Mouse (Mus musculus): ENCODE measurements around the gene Pak7. TPM values are rescaled to one million over a fixed set of nuclear protein-coding genes. Genes with fewer than 3 reads are reported as not detected.
A peak's percentile ranks its signal among the peaks of the same experiment; 100 is the strongest.

Gene Pak7
- polyA plus RNA-seq, 1 experiment from 2014 or later: 10.8 TPM

DNA sequence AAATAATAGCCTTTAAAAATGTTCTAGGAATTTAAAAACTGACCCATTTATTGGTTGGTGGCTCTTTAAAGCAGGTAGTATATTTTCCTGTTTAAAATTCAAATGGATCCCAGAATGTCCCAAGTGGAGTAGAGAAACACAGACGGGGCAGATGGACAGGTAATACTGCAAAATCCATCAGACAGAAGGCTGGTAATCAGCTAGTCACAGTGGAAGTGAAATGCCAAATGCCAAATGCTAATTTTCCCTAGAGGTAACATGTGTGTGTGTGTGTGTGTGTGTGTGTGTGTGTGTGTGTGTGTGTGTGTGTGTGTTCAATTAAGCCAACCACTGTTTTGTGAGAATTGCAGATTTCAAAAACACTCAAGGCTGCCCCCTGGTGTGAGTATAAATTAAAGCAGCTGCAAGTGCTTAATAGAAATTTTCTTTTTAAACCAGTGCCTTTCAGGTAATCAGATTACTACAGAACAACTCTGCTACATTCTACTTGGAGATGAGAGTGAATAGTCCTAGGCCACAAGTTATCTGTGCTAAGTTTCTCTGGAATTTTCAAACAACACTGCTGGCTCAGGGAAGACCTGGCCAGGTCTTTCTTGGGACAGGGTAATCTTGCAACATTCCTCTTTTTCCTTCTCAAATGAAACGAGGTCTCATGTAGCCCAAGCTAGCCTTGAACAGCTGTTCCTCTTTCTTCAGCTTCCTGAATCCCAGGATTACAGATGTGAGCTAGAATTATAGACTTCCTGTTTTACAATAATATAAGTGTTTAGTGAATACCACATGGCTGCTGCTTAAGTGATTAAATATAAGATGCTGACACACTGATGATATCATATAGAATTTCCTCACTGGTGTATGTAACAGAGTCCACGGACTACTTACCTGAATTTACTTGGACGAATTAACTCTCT is 248.4 kb downstream of the Pak7 start:
- Histone ChIP-seq H3K27me3 (ENCODE audit: insufficient read depth, poor library complexity, severe bottlenecking) (no peaks in the 10 kb centered on the region), H3K36me3 (no peaks in the 10 kb centered on the region), H3K4me3 (no peak overlapping the region), H3K4me1 (replicated peaks) (no peaks in the 10 kb centered on the region), H3K27ac (no peak overlapping the region), H3K9me3 (no peaks in the 10 kb centered on the region)
- DNase-seq (ENCODE audit: low spot score): peak; percentile 31
- 61% methylated on average over 4 of the region's 4 CpGs for WGBS

DNA sequence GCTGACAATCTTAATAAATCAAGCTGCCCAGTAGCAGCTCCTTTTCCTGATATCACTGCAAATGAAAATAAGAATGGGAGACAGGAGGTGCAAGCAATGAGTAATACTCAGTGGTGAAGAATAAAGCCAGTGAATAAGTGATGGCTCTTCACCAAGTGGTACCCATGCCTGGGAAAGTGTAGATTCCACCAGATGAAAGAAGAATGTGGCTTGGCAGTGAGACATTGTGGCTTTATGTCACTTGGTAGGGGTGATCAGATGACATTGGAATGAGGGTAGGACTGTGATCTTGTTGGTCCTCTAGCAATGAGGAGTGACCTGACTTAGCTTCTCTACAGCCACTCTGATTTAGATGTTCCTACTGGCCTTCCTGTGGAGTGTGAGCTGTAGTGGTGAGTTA is 249.3 kb downstream of the Pak7 start:
- DNase-seq (ENCODE audit: low spot score): no peak
- Histone ChIP-seq H3K27ac (no peak overlapping the region), H3K36me3 (no peaks in the 10 kb centered on the region), H3K27me3 (ENCODE audit: insufficient read depth, poor library complexity, severe bottlenecking) (no peaks in the 10 kb centered on the region), H3K4me1 (replicated peaks) (no peaks in the 10 kb centered on the region), H3K4me3 (no peak overlapping the region), H3K9me3 (no peaks in the 10 kb centered on the region)

DNA sequence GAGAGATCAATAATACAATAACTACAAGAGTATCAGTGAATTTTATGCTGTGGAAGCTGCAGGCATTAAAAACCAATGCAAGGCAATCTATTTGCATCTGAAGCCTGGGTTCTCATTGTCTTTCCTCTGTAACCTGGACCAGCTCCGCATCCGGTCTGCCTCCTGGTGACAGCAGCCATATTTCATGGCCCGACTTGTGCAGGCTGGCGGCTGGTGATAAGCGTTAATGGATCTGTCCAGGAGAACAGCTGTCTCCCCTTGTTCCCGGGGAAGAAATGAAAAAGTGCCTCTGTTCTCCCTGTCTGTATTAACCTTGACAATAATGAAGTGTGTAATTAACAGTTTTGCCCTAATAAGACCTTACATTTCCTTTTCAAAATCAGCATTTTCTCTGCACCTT is 265.9 kb downstream of the Pak7 start:
- DNase-seq (ENCODE audit: low spot score): peak; percentile 20
- Histone ChIP-seq H3K4me1 (replicated peaks) (peaks cover 8% of the 10 kb centered on the region), H3K27ac (no peak overlapping the region), H3K9me3 (no peaks in the 10 kb centered on the region), H3K36me3 (no peaks in the 10 kb centered on the region), H3K4me3 (no peak overlapping the region), H3K27me3 (ENCODE audit: insufficient read depth, poor library complexity, severe bottlenecking) (no peaks in the 10 kb centered on the region)
- 45% methylated on average over 6 of the region's 6 CpGs for WGBS

DNA sequence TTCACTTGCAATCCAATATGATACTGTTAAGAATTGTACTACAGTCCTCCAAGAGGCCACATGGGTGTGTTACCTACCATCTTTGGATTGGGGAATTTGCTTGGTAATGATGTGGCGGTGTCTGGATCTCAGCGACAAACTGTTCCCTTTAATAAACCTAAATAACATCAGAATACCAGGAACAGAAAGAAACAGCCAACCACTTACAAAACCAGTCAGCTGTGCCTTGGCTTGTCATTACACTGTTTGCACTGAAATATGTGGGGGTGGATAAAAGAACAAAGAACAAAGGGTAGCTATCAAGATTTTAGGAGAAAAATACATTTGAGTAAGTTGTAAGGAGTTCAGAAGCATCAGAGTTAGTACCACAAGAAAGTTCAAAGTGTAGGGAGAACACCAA is 269.8 kb downstream of the Pak7 start:
- H3K4me3 ChIP-seq: no peak overlapping the region
- no peaks in the 10 kb centered on the region for H3K9me3 ChIP-seq
- DNase-seq (ENCODE audit: low spot score): no peak
- no peaks in the 10 kb centered on the region for H3K4me1 ChIP-seq (replicated peaks)
- H3K36me3 ChIP-seq: no peaks in the 10 kb centered on the region
- H3K27ac ChIP-seq: no peak overlapping the region
- WGBS: 94% methylated on average over 2 of the region's 2 CpGs
- no peaks in the 10 kb centered on the region for H3K27me3 ChIP-seq (ENCODE audit: insufficient read depth, poor library complexity, severe bottlenecking)

DNA sequence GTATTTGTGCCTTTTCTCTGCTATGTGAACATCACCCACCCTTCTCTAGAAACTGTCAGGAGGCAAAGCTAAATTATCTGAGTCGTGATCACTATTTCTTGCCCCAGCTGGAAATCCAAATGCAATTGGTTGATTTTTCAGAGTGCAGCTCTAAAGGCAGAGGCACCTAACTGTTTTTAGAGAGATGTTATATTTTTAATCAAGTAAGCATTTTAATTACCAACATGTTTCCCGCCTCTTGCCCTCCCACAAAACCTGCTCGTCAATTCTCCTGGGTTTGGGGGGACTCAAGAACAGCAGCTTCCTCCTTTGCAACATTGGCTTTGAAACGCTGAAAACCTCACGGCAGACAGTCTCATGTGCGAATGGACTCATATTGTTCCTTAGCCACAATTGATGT is 274.4 kb downstream of the Pak7 start:
- WGBS: 79% methylated on average over 6 of the region's 6 CpGs
- no peak overlapping the region for H3K4me3 ChIP-seq
- H3K27me3 ChIP-seq (ENCODE audit: insufficient read depth, poor library complexity, severe bottlenecking): no peaks in the 10 kb centered on the region
- H3K9me3 ChIP-seq: no peaks in the 10 kb centered on the region
- H3K27ac ChIP-seq: no peak overlapping the region
- DNase-seq (ENCODE audit: low spot score): no peak
- H3K36me3 ChIP-seq: no peaks in the 10 kb centered on the region
- peaks cover 17% of the 10 kb centered on the region for H3K4me1 ChIP-seq (replicated peaks)

DNA sequence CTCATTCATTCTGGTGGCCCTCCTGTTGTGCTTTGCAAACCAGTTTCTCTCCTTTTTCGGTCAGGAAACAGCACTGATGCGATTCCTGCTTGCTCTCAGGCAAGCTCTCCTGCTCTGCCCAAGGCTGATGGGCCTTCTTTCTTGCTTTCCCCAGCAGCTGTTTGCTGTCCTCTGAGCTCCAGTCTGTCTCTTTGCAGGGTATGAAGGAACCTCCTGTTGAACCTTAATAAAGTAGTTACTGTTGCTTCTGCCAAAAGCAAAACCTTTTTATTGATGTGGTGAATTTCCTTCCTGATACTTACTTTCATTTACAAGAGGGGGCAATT is 278.8 kb downstream of the Pak7 start:
- Histone ChIP-seq H3K4me3 (no peak overlapping the region), H3K27me3 (ENCODE audit: insufficient read depth, poor library complexity, severe bottlenecking) (no peaks in the 10 kb centered on the region), H3K9me3 (no peaks in the 10 kb centered on the region), H3K36me3 (no peaks in the 10 kb centered on the region), H3K4me1 (replicated peaks) (peaks cover 32% of the 10 kb centered on the region), H3K27ac (peak overlapping the region; percentile 78)
- WGBS: 0% methylated on average over 2 of the region's 2 CpGs
- DNase-seq (ENCODE audit: low spot score): no peak

DNA sequence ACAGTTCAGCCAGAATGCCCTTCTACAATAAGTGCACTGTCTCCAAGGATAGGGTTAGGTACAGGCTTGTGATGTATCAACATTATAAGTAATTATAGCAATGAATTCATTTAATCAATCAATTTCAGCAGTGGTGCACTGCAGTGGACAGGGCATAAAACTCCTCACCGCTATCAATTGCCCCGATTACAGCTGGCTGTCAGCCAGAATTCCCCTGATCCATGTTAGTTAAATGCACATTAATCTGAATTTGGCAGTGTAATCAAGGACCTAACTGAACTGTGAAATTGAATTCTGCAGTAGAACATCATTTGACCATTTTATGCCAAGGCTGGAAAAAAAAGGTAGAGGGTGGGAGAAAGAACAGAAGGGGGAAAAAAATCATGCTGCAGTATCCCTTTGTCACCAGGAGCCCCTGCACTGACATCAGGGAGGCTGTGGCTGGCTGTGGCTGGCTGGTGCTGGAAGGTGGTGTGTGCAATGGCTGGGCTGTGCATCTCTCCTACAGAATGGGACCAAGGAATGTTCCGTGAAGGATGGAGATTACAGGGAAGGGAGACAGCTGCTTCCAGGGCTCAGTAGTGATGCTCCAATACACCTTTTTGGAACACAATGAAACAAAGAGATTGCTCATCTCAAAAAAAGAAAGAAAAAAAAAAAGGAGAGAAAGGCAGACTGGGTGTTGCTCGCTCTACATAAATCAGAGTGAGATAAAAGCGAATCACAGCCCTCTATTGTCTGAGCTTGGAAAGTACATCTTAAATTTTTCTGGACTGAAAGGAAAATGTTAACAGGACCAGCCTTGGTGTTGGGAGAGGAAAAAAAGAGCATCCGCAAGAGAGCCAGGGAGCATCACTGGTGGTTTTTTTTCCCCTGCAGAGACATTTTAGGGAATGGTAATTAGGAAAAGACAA is 279.4 kb downstream of the Pak7 start:
- H3K9me3 ChIP-seq: no peaks in the 10 kb centered on the region

DNA sequence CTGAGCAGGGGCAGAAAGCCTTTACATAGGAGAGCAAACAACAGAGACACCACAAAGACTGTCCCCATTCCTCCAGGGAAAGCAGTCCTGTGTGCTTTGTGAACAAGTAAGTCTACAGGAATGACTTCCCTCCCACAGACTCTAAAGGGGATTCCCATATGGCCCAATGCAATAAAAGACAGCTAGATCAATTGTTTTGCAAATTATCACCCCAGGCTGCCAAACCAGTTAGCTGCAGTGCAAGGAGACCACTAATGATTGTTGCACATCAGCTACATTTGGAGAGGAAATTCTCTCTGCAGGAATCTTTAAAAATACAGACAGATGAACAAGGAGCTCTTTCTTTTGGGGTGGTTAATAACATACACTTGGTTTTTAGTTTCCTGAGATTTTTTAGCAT is 280.2 kb downstream of the Pak7 start:
- no peaks in the 10 kb centered on the region for H3K27me3 ChIP-seq (ENCODE audit: insufficient read depth, poor library complexity, severe bottlenecking)
- H3K27ac ChIP-seq: peak overlapping the region; percentile 68
- H3K36me3 ChIP-seq: no peaks in the 10 kb centered on the region
- no peaks in the 10 kb centered on the region for H3K9me3 ChIP-seq
- H3K4me1 ChIP-seq (replicated peaks): peaks cover 32% of the 10 kb centered on the region
- DNase-seq (ENCODE audit: low spot score): peak; percentile 13
- H3K4me3 ChIP-seq: no peak overlapping the region

More for the DNA sequence above, 279.4 kb downstream of the Pak7 start:
- no peak overlapping the region for H3K4me3 ChIP-seq
- H3K36me3 ChIP-seq: no peaks in the 10 kb centered on the region
- H3K27ac ChIP-seq: peak overlapping the region; percentile 78
- 16% methylated on average over 6 of the region's 6 CpGs for WGBS
- H3K27me3 ChIP-seq (ENCODE audit: insufficient read depth, poor library complexity, severe bottlenecking): no peaks in the 10 kb centered on the region
- H3K4me1 ChIP-seq (replicated peaks): peaks cover 32% of the 10 kb centered on the region
- peak; percentile 39 for DNase-seq (ENCODE audit: low spot score)

DNA sequence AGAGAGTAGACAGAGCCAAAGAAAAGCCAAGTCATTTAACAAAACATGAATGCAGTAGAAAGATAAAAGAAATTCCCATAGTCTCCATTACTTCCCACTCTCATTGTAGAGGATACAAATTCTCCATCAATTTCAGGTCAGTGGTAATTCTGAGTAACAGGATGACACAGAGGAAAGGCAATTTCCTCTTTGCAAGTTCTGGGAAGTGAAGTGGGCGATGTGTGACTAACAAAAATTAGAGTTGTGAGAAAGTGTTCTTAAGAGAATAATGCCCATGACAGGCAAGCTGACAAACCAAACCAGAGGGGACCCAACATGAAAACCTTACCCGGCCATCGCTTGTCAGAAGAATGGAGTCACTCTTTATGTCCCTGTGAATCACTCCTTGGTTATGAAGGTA is 290.6 kb downstream of the Pak7 start:
- no peaks in the 10 kb centered on the region for H3K4me1 ChIP-seq (replicated peaks)
- DNase-seq (ENCODE audit: low spot score): no peak
- H3K27ac ChIP-seq: no peak overlapping the region
- no peaks in the 10 kb centered on the region for H3K27me3 ChIP-seq (ENCODE audit: insufficient read depth, poor library complexity, severe bottlenecking)
- H3K4me3 ChIP-seq: no peak overlapping the region
- no peaks in the 10 kb centered on the region for H3K9me3 ChIP-seq
- WGBS: 89% methylated on average over 3 of the region's 3 CpGs
- H3K36me3 ChIP-seq: no peaks in the 10 kb centered on the region

DNA sequence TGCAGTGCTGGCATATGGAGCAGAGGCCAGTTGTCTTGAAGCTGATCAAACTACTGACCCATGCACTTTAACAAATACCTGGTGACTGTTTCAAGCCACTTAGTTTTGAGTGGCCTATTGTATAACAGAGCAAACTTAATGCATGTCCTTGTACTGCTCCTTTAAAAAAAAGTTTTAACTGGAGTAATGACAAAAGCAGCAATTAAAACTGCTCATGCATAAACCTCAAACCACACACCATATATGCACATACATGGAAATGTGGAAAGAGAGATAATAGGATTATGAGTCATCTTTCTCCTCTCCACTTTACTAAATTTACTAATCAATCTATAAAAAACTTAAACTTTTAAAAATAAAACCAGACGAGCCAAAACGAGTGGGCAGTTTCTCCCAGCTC is 291.8 kb downstream of the Pak7 start:
- H3K27ac ChIP-seq: no peak overlapping the region
- no peak for DNase-seq (ENCODE audit: low spot score)
- H3K4me1 ChIP-seq (replicated peaks): no peaks in the 10 kb centered on the region
- H3K27me3 ChIP-seq (ENCODE audit: insufficient read depth, poor library complexity, severe bottlenecking): no peaks in the 10 kb centered on the region
- H3K36me3 ChIP-seq: no peaks in the 10 kb centered on the region
- no peaks in the 10 kb centered on the region for H3K9me3 ChIP-seq
- 83% methylated on average over 2 of the region's 2 CpGs for WGBS
- no peak overlapping the region for H3K4me3 ChIP-seq

DNA sequence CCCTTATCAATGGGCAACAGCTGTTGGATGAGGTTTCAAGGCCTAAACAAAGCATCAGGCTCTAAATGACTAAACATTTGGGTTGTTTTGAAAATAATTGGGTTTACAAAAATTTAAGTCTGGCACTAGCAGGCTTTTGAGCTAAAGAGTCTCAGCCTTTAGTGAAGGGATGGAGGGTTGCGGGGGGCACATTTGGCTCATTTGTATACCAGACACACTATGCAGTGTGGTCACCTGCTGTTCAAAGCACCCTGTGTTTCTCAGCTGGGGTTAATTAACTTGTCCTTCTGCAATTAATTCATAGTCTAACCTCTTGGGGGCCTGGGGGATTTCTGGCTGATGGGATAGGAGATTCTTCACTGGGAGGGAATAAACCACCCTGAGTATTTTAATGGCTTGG is 323.4 kb downstream of the Pak7 start:
- WGBS: 83% methylated on average over 1 of the region's 1 CpGs
- DNase-seq (ENCODE audit: low spot score): no peak
- peaks cover 22% of the 10 kb centered on the region for H3K27me3 ChIP-seq (ENCODE audit: insufficient read depth, poor library complexity, severe bottlenecking)
- no peak overlapping the region for H3K27ac ChIP-seq
- H3K36me3 ChIP-seq: no peaks in the 10 kb centered on the region
- no peaks in the 10 kb centered on the region for H3K9me3 ChIP-seq
- no peak overlapping the region for H3K4me3 ChIP-seq
- H3K4me1 ChIP-seq (replicated peaks): peaks cover 6% of the 10 kb centered on the region

DNA sequence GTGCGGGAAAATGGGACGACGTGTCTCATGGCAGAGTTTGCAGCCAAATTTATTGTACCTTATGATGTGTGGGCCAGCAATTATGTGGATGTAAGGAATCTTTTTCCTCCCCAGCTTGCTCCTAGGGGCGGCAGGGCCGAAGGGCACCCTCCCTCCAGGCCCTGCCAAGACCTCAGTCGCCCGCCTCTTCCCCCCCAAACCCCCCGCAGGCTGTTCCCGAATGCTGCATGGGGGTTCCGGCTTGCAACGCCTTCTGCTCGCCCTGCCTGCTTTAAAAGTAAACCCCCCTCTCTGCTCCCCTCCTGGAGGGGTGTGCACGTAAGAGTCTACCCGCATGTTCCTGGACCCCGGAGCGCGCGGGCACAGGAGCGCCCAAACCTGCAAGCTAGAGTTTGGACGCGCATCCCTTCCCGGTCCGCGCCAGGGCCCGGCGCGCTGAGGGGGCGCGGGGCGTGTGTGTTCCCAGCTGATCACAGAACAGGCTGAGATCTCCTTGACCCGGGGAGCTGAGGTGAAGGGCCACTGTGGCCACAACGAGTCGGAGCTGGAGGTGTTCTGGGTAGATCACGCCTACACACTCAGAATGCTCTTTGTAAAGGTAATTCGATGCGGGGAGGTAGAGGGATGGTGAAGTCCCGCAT is 328.6 kb downstream of the Pak7 start:
- H3K4me1 ChIP-seq (replicated peaks): peaks cover 23% of the 10 kb centered on the region
- peak; percentile 23 for DNase-seq (ENCODE audit: low spot score)
- WGBS: 2% methylated on average over 37 of the region's 37 CpGs
- peak overlapping the region; percentile 53 for H3K4me3 ChIP-seq
- H3K27me3 ChIP-seq (ENCODE audit: insufficient read depth, poor library complexity, severe bottlenecking): peaks cover 52% of the 10 kb centered on the region
- H3K36me3 ChIP-seq: no peaks in the 10 kb centered on the region
- H3K9me3 ChIP-seq: no peaks in the 10 kb centered on the region
- H3K27ac ChIP-seq: peak overlapping the region; percentile 76

DNA sequence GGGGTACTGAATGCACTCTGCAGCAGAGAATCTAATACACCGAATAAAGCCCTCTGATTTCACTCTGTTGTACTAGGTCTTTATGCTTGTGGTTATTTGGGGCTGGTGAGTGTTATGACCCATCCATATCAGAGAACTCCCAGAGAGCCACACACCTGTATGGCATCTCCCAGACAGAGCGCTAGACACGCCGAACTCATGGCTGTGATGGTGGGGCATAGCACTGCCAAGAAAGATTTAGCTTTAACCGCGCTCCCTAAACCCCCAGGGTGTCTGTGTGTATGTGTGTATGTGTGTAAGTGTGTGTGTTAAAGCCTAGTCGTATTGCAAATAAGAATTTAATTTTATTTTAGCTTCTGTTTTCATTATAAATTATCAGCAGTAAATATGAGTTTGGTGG is 329.4 kb downstream of the Pak7 start:
- Histone ChIP-seq H3K4me3 (peak overlapping the region; percentile 53), H3K9me3 (no peaks in the 10 kb centered on the region), H3K4me1 (replicated peaks) (peaks cover 23% of the 10 kb centered on the region), H3K27ac (peak overlapping the region; percentile 76; the same call in 1 of the 2 replicates), H3K27me3 (ENCODE audit: insufficient read depth, poor library complexity, severe bottlenecking) (peaks cover 52% of the 10 kb centered on the region), H3K36me3 (no peaks in the 10 kb centered on the region)
- WGBS: 4% methylated on average over 7 of the region's 7 CpGs
- no peak for DNase-seq (ENCODE audit: low spot score)
